ENCODE assay signal across 10 mouse cellular contexts in genomic region chr14:11811142-11811761, GRCm38 (mm10).
DNase-seq lines count a peak whose midpoint lies in the region; ATAC-seq and TF ChIP-seq lines count a peak whose summit lies in the region.
"Had no signal": no experiment of that assay in that cellular context is flagged by ENCODE, and none has a peak within 500 bp of the region (broad histone marks: within the 10 kb centered on the region; RNA-seq: fewer than 3 reads in every experiment).

No protein-coding gene starts in this region.

- WGBS in heart, embryonic 16.5 days, result 62% methylated on average over 7 of the region's 7 CpGs
- 50% methylated on average over 7 of the region's 7 CpGs for WGBS in limb, embryonic 15.5 days
- WGBS in midbrain, embryonic 15.5 days, result 84% methylated on average over 7 of the region's 7 CpGs

- no peak overlapping the region for H3K4me2 ChIP-seq in heart, embryonic 16.5 days (ENCODE audit: low read depth, low read length)
- no peak overlapping the region for H3K4me2 ChIP-seq in limb, embryonic 15.5 days
- H3K4me2 ChIP-seq in midbrain, embryonic 15.5 days, result no peak overlapping the region
- H3K4me2 ChIP-seq: liver, embryonic 13.5 days had no signal

- H3K4me1 ChIP-seq in heart, embryonic 16.5 days (ENCODE audit: control insufficient read depth, insufficient read depth, low read length), result no peaks in the 10 kb centered on the region
- H3K4me1 ChIP-seq in limb, embryonic 15.5 days, result peaks cover 18% of the 10 kb centered on the region
- peaks cover 10% of the 10 kb centered on the region; the same call in 1 of the 2 replicates for H3K4me1 ChIP-seq in midbrain, embryonic 15.5 days

- peak in 1 of 2 experiments; percentile 12 for DNase-seq in layer of hippocampus, adult 2 months (ENCODE audit: low spot score in 2 of 2)
- no peak for DNase-seq in layer of hippocampus, postnatal 14 days (ENCODE audit: low spot score in 2 of 2)
- peak; percentile 42 for DNase-seq in adrenal gland, adult 8-10 months
- DNase-seq in testis, postnatal 10 days (ENCODE audit: low spot score), result no peak
- DNase-seq in spleen, postnatal 10 days (ENCODE audit: low spot score in 2 of 2), result no peak
- DNase-seq: liver, embryonic 13.5 days had no signal

- no peak overlapping the region for H3K4me3 ChIP-seq in layer of hippocampus, adult 2 months
- H3K4me3 ChIP-seq in heart, embryonic 16.5 days (ENCODE audit: low read length), result no peak overlapping the region
- no peak overlapping the region for H3K4me3 ChIP-seq in limb, embryonic 15.5 days
- H3K4me3 ChIP-seq in midbrain, embryonic 15.5 days, result no peak overlapping the region
- H3K4me3 ChIP-seq: liver, embryonic 13.5 days had no signal

- no peaks in the 10 kb centered on the region for H3K27me3 ChIP-seq in heart, embryonic 16.5 days (ENCODE audit: control insufficient read depth, insufficient read depth, low read length)
- no peaks in the 10 kb centered on the region for H3K27me3 ChIP-seq in limb, embryonic 15.5 days
- no peaks in the 10 kb centered on the region for H3K27me3 ChIP-seq in midbrain, embryonic 15.5 days (replicated peaks)
- H3K27me3 ChIP-seq: liver, embryonic 13.5 days had no signal

- no peaks in the 10 kb centered on the region for H3K36me3 ChIP-seq in heart, embryonic 16.5 days (ENCODE audit: control insufficient read depth, insufficient read depth)
- no peaks in the 10 kb centered on the region for H3K36me3 ChIP-seq in limb, embryonic 15.5 days
- H3K36me3 ChIP-seq in midbrain, embryonic 15.5 days (replicated peaks), result no peaks in the 10 kb centered on the region
- H3K36me3 ChIP-seq: G1E; liver, embryonic 13.5 days had no signal

- peak overlapping the region; percentile 64 for H3K27ac ChIP-seq in layer of hippocampus, adult 2 months
- peak overlapping the region; percentile 60 for H3K27ac ChIP-seq in heart, embryonic 16.5 days (ENCODE audit: low read length)
- H3K27ac ChIP-seq in limb, embryonic 15.5 days, result peak overlapping the region; percentile 65
- no peak overlapping the region for H3K27ac ChIP-seq in midbrain, embryonic 15.5 days
- H3K27ac ChIP-seq: liver, embryonic 13.5 days had no signal

- no peak for TF ChIP-seq CTCF in layer of hippocampus, adult 2 months (conservative IDR thresholded peaks at IDR 0.05)

- H3K9me3 ChIP-seq in heart, embryonic 16.5 days (replicated peaks; ENCODE audit: control insufficient read depth, low read length), result no peaks in the 10 kb centered on the region
- H3K9me3 ChIP-seq in limb, embryonic 15.5 days, result no peaks in the 10 kb centered on the region
- H3K9me3 ChIP-seq in midbrain, embryonic 15.5 days, result no peaks in the 10 kb centered on the region
- H3K9me3 ChIP-seq: liver, embryonic 13.5 days had no signal

- no peak overlapping the region for H3K9ac ChIP-seq in heart, embryonic 16.5 days (ENCODE audit: low read length)
- no peak overlapping the region for H3K9ac ChIP-seq in limb, embryonic 15.5 days
- no peak overlapping the region for H3K9ac ChIP-seq in midbrain, embryonic 15.5 days
- H3K9ac ChIP-seq: liver, embryonic 13.5 days had no signal

- ATAC-seq in heart, embryonic 16.5 days (replicated peaks; ENCODE audit: extremely low read depth, insufficient read depth, low FRiP score), result no peak
- ATAC-seq in limb, embryonic 15.5 days (ENCODE audit: insufficient number of reproducible peaks, low FRiP score, low TSS enrichment, low read depth), result no peak
- no peak for ATAC-seq in midbrain, embryonic 15.5 days (replicated peaks)
